Mouse (Mus musculus) kidney, adult 2 months (tissue): ENCODE measurements around the gene C130050O18Rik. TPM values are rescaled to one million over a fixed set of nuclear protein-coding genes. Genes with fewer than 3 reads are reported as not detected.

Source experiments
- DNase-seq: peaks from one replicate; pipeline ENCODE4 v3.0.0; 2021
- H3K27ac ChIP-seq: fragments of 200-500 bp; 2 replicates; pipeline ENCODE4 v1.5.1; 2012; ENCODE audit warnings: low read depth, low read length, control low read depth, inconsistent platforms; ENCODE audit not compliant: insufficient read depth
- H3K27me3 ChIP-seq: fragments of 200-500 bp; replicated peaks from 2 replicates; pipeline ENCODE4 v1.6.1; 2012; ENCODE audit warnings: mild to moderate bottlenecking, moderate library complexity, low read length, inconsistent platforms; ENCODE audit not compliant: control insufficient read depth, insufficient read depth
- H3K36me3 ChIP-seq: fragments of 200-500 bp; 2 replicates; pipeline ENCODE4 v1.6.1; 2012; ENCODE audit warnings: mild to moderate bottlenecking, moderate library complexity, low read length, inconsistent platforms; ENCODE audit not compliant: control insufficient read depth, insufficient read depth
- H3K4me1 ChIP-seq: fragments of 200-500 bp; 2 replicates; pipeline ENCODE4 v1.6.1; 2011; ENCODE audit warnings: low read length; ENCODE audit not compliant: control insufficient read depth, insufficient read depth
- H3K4me3 ChIP-seq: fragments of 200-500 bp; 2 replicates; pipeline ENCODE4 v1.5.1; 2011; ENCODE audit warnings: mild to moderate bottlenecking, low read depth, low read length, control low read depth; ENCODE audit not compliant: insufficient read depth
- CTCF ChIP-seq: fragments of 200-500 bp; conservative IDR thresholded peaks from 2 replicates; pipeline ENCODE4 v1.5.1; 2011; ENCODE audit warnings: low read depth, mild to moderate bottlenecking, control low read depth, low read length, moderate library complexity, mixed read lengths; ENCODE audit not compliant: insufficient read depth, insufficient read length
- POLR2A ChIP-seq: fragments of 200-500 bp; IDR thresholded peaks from one replicate; pipeline ENCODE4 v1.6.1; 2011; ENCODE audit warnings: low read depth, low read length, control low read depth
- WGBS: fragments of 180-500 bp; shearing (Covaris S2); methylation state at CpG from one replicate; pipeline ENCODE4 v1.1.7; 2018; 5-methylcytosine and 5-hydroxymethylcytosine counted together
- polyA plus RNA-seq: library from polyadenylated mRNA; depleted of rRNA; stranded (reverse); fragments of >200 nt; gene quantifications from 2 replicates; pipeline ENCODE4 v1.2.3, GENCODE M21; 2012

Gene C130050O18Rik
- polyA plus RNA-seq, 1 experiment = 3.0 TPM

DNA sequence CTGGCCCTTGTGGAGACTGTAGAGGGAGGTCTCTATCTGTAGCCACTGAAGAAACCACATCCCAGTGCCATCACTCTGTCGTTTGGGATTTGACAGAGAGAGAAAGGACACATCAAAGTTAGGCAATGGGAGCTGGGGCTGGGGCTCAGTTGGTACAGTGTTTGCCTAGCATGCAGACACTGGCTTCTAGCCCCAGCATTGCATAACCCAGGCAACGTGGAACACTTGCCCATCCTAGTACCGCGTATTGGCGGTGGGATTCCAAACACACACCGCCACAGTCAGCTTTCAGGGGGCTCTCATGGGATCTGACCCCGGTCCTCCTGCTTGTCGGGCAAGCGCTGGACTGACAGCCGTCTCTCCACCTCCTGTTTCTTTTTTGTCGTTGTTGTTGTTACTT, 38.6 kb upstream of the C130050O18Rik start:
- H3K27ac ChIP-seq = no peak overlapping the region
- DNase-seq = no peak
- peaks cover 40% of the 10 kb centered on the region for H3K4me1 ChIP-seq
- 82% methylated on average over 11 of the region's 11 CpGs for WGBS
- no peaks in the 10 kb centered on the region for H3K36me3 ChIP-seq
- TF ChIP-seq POLR2A (no peak), CTCF (no peak)
- no peak overlapping the region for H3K4me3 ChIP-seq
- H3K27me3 ChIP-seq = no peaks in the 10 kb centered on the region

GRCm38 (mm10) chr5:139367884-139368458, 37.1 kb upstream of the C130050O18Rik start:
- Histone ChIP-seq H3K4me3 (no peak overlapping the region), H3K27ac (peak overlapping the region; percentile 93), H3K4me1 (peaks cover 46% of the 10 kb centered on the region), H3K27me3 (no peaks in the 10 kb centered on the region), H3K36me3 (no peaks in the 10 kb centered on the region)
- TF ChIP-seq CTCF = no peak
- no peak for TF ChIP-seq POLR2A
- 73% methylated on average over 4 of the region's 4 CpGs for WGBS
- no peak for DNase-seq

DNA sequence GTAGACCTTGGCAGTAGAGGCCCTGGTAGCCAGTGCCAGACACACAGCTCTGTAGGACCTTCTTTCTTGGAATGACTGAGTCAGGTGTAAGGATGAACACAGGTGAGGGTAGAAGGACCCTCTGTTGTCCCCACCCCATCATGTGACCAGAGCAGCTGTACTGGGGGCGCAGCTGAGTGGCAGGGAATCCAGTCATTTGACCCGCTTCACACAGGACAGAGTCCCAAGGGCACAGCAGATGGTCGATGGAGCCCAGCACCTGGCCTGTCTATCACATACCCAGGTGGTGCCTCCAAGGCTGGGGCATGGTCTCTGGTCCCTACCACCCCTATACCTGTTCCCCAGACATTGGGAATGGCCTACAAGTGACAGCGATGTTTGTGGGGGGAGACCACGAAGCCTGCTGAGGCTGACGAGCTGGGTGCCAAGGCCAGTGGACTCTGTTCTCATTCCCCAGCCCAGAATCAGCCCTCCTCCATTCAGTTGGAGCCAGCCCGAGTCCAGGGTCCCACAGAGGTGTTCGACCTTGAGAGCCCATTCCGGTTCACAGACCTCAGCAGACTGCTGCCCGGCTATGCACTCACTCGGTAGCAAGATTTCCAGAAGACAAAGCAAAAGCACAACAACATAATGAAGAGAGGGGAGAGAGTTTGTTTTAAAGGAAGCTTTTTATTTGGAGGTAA, 36.3 kb upstream of the C130050O18Rik start:
- Histone ChIP-seq H3K4me3 (no peak overlapping the region), H3K27ac (peak overlapping the region; percentile 93), H3K27me3 (no peaks in the 10 kb centered on the region), H3K36me3 (no peaks in the 10 kb centered on the region), H3K4me1 (peaks cover 51% of the 10 kb centered on the region)
- WGBS = 48% methylated on average over 11 of the region's 11 CpGs
- no peak for TF ChIP-seq CTCF
- no peak for TF ChIP-seq POLR2A
- DNase-seq = peak; percentile 93

GRCm38 (mm10) chr5:139370336-139370735, 34.7 kb upstream of the C130050O18Rik start:
- TF ChIP-seq POLR2A (no peak), CTCF (no peak)
- Histone ChIP-seq H3K27me3 (no peaks in the 10 kb centered on the region), H3K27ac (peak overlapping the region; percentile 93; the same call in 1 of the 2 replicates), H3K4me1 (peaks cover 54% of the 10 kb centered on the region), H3K36me3 (no peaks in the 10 kb centered on the region), H3K4me3 (no peak overlapping the region)
- no peak for DNase-seq
- WGBS = 70% methylated on average over 6 of the region's 6 CpGs

DNA sequence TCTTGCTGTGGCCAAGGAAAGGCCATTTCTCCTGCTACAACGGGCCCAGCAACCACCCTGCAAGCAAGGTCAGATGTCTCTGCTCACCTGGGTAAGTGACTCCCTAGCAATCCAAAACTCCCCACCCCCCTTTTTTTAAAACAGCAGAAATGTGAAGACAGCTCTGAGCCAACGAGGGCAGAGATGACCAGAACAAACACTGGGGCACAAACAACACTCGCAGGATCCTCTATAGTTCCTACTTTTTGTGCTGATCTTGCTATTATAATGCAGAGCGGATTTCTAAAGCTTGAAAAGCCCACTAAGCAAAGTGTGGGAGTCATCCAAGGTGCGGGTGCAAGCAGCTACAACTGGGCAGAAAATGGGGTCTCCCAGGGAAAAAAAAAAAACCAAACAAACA, 34.0 kb upstream of the C130050O18Rik start:
- no peak for TF ChIP-seq CTCF
- TF ChIP-seq POLR2A = no peak
- peak overlapping the region; percentile 70 for H3K4me3 ChIP-seq
- H3K36me3 ChIP-seq = no peaks in the 10 kb centered on the region
- peaks cover 52% of the 10 kb centered on the region for H3K4me1 ChIP-seq
- H3K27ac ChIP-seq = peak overlapping the region; percentile 93
- 37% methylated on average over 5 of the region's 5 CpGs for WGBS
- no peak for DNase-seq
- H3K27me3 ChIP-seq = no peaks in the 10 kb centered on the region

- Histone ChIP-seq H3K4me1 (peaks cover 52% of the 10 kb centered on the region), H3K27ac (peak overlapping the region; percentile 93), H3K36me3 (no peaks in the 10 kb centered on the region), H3K27me3 (no peaks in the 10 kb centered on the region), H3K4me3 (peak overlapping the region; percentile 70)
- TF ChIP-seq POLR2A = peak; percentile 89
- TF ChIP-seq CTCF = no peak
- under 1% methylated on average over 39 of the region's 39 CpGs for WGBS
- DNase-seq = peak; percentile 97
Observed at GRCm38 (mm10) chr5:139371631-139372401, 33.3 kb upstream of the C130050O18Rik start.

GRCm38 (mm10) chr5:139373126-139373525, 32.0 kb upstream of the C130050O18Rik start:
- Histone ChIP-seq H3K27ac (peak overlapping the region; percentile 55; the same call in 1 of the 2 replicates), H3K27me3 (no peaks in the 10 kb centered on the region), H3K4me3 (no peak overlapping the region), H3K36me3 (no peaks in the 10 kb centered on the region), H3K4me1 (peaks cover 63% of the 10 kb centered on the region)
- peak; percentile 75 for DNase-seq
- no peak for TF ChIP-seq POLR2A
- no peak for TF ChIP-seq CTCF
- WGBS = 66% methylated on average over 3 of the region's 3 CpGs
